Mouse (Mus musculus): Measurements from ENCODE around the gene BC048507. TPM values are rescaled to one million over a fixed set of nuclear protein-coding genes. Genes with fewer than 3 reads are reported as not detected.
A peak's percentile ranks its signal among the peaks of the same experiment; 100 is the strongest.
"Not testable (repeated sequence)": the region's sequence is repeated elsewhere in the genome, so short reads cannot be mapped to it uniquely, and the experiment has no call there.

BC048507 gene
- not detected for total RNA-seq (2021)
- long read RNA-seq, experiment 1: 0 reads
- long read RNA-seq, experiment 2: 0 reads

DNA sequence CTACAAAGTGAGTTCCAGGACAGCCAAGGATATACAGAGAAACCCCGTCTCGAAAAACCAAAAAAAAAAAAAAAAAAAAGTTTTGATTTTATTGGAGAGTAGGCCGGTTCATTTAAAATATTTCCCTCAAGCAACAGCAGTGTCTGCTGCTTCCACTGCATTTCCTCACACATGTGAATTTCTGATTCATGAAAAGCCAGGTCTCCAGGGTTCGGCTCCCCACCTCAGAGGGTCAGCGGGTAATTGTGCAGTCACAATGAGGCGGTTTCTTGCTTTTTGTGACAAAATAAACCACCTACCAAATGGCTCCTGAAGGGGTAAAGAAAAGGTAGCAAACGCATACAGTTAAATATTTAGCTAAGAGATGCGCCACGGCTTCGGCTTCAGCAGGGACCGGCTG is at the start of gene BC048507:
Gene BC048507, plus strand, starts transcription at position 301 of the 400 bp plus-strand sequence.
- intact Hi-C loops (cut with DNase I): no loop called here
- no peak for DNase-seq (ENCODE audit: low spot score in 2 of 2)

DNA sequence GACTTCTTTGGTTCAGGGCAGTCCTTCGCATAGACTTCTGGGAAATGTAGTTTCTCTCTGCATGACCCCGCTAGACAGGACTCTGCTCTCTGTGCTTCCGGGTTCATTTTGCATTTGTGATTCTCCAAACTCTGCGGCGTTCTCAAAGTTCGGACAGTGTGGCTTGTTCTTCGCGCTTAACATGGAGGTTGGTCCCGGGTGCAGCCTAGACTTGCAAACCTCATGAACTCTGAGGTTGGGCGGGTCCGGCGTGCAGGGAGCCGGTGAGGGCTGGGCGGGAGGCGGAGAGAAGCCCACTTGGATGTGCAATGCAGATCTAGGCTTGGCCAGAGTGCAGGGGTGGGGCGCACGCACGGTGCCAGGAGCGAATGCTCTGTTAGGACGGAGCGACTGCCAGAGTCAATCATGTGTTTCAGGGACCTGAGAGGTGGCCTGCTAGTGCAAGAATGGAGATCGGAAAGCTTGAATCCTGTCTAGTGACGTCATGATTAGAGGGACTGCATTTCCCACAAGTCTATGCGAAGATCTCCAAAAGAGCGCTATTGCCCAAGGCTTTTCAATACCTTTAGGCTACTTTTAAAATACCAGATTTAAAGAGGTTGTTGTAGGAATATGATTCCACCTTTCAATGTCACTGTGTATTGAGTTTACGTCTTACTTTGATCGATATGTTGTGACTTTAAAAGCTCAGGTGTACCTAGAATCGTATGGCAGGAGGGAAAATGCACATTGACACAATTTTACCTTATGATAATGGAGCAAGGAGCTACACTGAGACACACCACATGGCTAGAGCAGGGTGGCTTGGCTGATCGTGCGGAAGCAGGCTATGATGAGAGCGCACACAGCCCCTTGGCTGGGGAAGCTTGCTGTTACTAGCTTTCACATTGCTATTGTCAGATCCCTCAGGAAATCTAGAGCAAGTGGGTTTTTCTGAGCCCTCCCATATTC is 49.1 kb upstream of the BC048507 start, which contains the start of gene Zfp273:
Gene Zfp273, plus strand, starts transcription at position 31 of the 951 bp plus-strand sequence.
- intact Hi-C loops (cut with DNase I): no loop called here
- peak; percentile 69 to 85 for DNase-seq (ENCODE audit: low spot score in 2 of 2)

DNA sequence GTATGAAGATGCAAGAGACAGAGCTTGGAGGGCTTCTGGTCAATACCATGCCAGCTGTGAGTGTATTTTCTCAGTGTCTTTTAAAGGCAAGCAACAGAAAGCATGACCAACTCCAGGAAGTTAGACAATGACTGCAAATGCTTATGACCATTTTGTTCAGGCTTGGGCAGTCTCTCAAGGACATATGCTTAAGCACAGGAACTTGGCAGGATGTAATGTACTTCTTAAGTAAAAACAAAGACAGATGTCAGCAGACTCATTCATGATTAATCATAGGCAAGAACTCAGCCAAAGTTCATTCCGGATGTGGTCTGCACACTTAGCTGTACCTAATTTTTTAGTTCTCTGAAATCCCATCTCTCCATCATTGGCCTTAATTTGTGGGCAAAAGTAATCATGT is 44.5 kb upstream of the BC048507 start:
- intact Hi-C loops (cut with DNase I): no loop called here
- no peak for DNase-seq (ENCODE audit: low spot score in 2 of 2)

DNA sequence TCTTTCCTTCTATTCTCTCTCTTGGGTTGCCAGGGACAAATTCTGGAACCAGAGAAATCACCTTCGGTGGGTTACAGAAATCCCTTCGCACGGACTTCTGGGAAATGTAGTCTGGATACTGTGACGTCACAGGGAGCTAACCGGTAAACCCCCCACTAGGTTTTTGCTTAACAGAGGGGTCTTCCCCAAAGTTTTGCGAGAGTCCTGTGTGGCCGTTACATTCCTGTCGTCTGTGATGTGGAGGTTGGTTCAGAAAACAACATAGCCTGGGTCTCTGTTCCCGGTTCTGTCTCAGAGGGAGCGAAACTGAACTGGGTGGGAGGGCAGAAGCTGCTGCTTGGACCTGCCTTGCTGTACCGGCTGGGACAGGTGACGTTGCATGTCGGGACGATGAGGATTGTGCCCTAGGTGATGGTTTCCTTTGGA is 32.2 kb upstream of the BC048507 start, which contains the start of gene Gm10037:
Gene Gm10037, plus strand, starts transcription at position 196 of the 426 bp plus-strand sequence.
- intact Hi-C loops (cut with DNase I): no loop called here
- DNase-seq (ENCODE audit: low spot score in 2 of 2): peak; percentile 64 to 72

DNA sequence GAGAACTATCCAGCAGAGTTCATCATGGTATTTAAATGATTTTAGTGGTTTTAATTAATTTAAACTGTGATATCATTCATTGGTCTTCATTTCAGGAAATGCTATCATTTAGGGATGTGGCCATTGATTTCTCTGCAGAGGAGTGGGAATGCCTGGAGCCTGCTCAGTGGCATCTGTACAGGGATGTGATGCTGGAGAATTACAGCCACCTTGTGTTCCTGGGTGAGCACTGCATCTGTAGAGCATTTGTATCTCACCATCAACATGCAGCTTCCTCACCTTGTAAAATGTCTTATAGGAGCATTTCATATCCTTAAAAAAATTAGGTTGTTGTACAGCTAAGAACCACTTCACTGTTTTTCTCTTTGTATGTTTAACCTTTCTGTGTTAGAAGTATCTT is 30.0 kb upstream of the BC048507 start:
- DNase-seq (ENCODE audit: low spot score in 2 of 2); intact Hi-C loops (cut with DNase I): not testable (repeated sequence)

DNA sequence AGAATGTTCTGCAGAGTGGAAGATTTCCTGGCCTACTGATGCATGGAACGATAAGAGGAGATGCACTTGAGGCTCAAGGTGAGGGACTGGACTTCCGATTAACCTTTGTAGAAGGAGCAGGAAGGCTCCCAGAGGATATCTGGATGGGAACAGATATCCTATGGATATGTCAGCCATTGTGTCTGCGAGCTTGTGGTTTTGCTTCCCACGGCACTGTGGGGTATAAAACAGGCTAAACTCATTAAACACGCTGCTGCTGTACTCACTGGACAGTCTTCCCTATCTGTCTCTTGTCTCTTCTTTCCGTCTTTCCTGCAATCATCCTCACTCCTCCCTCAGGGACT is 19.4 kb upstream of the BC048507 start:
- intact Hi-C loops (cut with DNase I): loop anchor here (5.0 kb wide), 1 partner anchor 206 kb away; the partner anchor contains the start of genes Gm49345 and Zfp729a
- DNase-seq (ENCODE audit: low spot score in 2 of 2): no peak

DNA sequence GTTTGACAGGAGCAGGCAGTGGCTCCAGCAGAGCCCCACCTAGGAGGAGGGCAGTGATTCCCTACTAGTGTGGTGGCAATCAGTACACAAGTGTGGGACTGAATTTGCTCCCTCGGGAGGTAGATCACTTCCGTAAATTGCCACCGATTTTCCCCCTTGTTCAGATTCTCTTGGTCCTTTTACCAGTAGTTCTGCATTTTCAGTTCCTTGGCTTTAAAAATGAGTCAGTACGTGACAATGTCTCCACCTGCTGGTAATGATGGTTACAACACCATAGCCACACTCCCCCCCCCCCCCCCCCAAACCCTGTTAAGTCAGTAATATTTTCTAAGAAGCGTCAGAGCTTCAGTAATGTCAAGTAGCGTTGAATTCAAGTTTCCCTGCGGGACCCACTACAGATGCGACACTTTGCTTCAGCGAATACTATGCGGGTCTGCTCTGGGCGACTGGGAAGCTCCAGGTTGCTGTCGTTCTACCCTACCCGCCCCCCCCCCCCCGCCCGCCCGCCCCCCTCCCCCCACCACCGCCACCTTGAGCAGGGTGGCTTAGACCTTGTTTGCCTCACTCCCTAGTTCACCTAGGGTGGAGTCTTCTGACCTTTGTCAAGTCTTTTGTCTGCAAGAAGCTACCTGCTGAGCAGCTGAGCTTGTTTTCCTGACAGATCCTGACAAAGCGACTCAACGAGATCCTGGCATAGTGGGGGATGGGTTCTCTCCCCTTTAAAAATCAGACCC is 18.8 kb upstream of the BC048507 start:
- intact Hi-C loops (cut with DNase I): loop anchor here (5.0 kb wide), 1 partner anchor 207 kb away; the partner anchor contains the start of genes Gm49345 and Zfp729a

DNA sequence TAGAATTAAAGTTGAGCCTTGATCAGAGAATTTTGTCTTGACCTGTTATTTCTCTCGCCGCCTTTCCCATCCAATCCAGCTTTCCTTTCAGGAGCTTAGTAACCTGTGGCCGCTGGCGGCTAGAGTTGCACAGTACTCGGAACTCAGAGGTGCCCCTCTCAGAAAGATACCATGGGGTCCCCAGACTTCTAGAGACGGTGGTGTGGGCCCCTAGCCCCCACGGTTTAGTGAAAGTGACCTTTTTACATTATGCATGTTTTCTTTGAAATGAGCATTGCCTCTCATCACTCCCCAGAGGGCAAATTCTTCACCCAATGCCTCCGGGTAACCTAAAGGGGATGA is 18.3 kb upstream of the BC048507 start:
- no peak for DNase-seq (ENCODE audit: low spot score in 2 of 2)

More for the DNA sequence above, 18.8 kb upstream of the BC048507 start:
- DNase-seq (ENCODE audit: low spot score in 2 of 2): peak; percentile 68 to 73

DNA sequence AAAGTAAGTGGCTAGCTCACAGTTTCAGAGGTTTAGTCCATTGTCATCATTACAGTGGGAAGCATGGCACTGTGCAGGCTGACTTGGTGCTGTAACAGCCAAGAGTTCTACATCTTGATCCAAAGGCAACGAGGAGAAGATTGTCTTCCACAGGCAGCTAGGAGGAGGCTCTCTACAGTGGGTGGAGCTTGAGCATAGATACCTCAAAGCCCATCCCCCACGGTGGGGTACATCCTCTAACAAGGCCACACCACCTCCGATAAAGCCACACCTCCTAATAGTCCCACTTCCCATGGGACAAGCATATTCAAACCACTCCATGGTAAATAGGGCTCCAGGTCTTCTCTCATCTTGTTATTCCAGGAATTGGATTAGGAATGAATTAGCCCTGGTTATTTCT is 12.8 kb upstream of the BC048507 start:
- intact Hi-C loops (cut with DNase I): no loop called here

More for the DNA sequence above, 18.3 kb upstream of the BC048507 start:
- intact Hi-C loops (cut with DNase I): loop anchor here (5.0 kb wide), 2 partner anchors 163 to 208 kb away; partner anchors contain the start of genes Gm49345 and Zfp729a

DNA sequence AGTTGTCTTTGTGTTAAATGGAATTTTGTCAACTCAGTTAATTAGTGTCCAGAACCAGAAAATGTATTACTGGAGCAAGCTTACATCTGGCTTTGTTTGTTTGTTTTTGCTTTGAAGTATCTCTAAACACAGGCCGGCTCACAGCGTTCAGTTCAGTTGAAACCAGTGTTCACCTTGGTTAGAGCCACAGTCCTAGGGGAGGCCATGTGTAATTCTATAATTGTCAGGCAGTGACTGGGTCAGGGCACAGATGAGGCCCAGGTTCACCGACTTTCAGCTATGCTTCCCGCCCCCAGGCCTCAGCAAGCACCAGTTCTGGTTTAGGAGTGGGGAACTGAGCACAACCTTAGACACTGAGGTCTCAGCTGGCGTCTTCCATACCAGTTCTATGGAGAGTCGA is 10.0 kb upstream of the BC048507 start:
- intact Hi-C loops (cut with DNase I): no loop called here
- DNase-seq (ENCODE audit: low spot score in 2 of 2): no peak

More for the DNA sequence above, 12.8 kb upstream of the BC048507 start:
- no peak for DNase-seq (ENCODE audit: low spot score in 2 of 2)

DNA sequence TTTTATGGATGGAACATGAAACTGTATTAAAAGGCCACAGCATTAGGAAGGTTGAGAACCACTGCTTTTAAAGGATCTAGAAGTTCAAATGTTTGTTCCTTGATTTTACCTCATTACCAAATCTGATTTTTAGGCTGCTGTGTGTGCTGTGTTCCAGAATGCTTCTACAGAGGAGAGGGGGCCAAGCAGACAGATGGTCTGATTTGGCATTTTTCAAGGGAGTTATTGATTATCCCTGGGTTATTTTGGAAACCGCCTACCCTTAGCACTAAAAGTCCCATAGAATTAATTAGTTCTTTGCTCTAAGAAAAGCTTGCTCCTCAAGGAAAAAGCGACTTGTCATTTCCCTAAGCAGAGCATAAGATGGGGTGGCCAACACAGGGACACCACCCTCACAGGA is 9.1 kb upstream of the BC048507 start:
- DNase-seq (ENCODE audit: low spot score in 2 of 2): no peak

DNA sequence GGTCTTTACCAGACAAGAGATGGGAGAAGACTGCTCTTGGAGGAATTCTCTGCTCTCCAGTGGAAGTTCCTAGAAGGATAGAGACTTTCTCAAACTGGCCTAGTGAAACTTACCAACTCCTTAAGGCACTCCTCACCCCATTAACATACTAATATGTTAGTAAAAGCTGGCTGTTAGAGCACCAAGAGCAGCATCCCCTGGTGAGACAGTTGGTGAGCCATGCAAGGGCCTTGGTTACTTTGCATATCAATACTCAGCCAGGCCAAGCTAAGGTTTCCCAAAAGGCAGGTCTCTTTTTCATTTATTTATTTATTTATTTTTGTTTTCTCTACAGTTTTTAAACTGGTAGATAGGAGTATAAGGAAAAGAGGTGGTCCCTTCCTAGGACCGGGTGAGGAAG is 5.8 kb upstream of the BC048507 start:
- intact Hi-C loops (cut with DNase I): no loop called here
- DNase-seq (ENCODE audit: low spot score in 2 of 2): no peak

More for the DNA sequence above, 9.1 kb upstream of the BC048507 start:
- intact Hi-C loops (cut with DNase I): no loop called here

DNA sequence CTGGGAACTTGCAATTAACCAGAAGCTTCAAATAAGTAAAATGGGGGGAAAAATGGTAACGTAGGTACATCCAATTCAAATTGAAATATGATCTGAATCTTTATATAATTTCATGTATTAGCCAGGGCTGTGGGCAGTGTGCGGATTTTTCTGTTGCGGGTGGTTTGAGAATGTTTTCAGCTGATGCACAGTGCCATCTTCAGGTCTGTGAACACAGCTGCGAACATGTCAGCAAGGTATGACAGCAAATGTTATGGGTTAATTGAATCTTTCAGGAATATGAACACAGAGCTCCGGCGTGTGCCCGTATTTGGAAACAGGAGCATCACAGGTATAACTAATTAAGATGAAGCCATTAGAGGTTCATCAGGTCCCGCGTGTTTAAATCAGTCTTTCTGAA is 618 bp upstream of the BC048507 start:
- intact Hi-C loops (cut with DNase I): no loop called here
- no peak for DNase-seq (ENCODE audit: low spot score in 2 of 2)

DNA sequence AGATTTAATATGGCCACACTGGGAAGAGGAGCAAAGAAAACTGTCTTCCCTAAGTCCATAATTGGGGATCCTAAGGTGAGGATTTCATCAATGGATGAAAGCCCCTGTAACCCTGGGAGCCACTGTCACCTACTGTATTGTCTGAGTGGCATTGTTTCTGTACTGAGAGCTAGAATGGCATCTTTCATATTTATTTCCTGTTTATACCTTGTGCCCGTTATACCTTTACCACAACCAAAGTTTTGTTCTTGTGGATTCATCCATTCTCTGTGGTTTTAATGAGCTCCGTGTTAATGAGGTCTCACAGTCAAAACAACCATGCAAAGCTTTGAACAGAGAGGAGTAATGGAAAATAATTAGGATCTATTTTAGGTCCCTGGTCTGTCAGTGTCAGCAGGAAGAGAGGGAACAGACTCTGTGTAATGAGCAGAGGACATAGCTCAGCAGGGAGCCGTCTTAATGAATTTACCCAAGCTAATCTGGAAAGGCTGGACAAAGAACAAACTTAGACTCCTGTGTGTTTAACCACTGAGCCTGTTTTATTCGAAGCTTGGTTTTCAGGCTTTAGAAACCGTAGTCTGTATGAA is 1.7 kb downstream of the BC048507 start:
- intact Hi-C loops (cut with DNase I): no loop called here
- DNase-seq (ENCODE audit: low spot score in 2 of 2): no peak

DNA sequence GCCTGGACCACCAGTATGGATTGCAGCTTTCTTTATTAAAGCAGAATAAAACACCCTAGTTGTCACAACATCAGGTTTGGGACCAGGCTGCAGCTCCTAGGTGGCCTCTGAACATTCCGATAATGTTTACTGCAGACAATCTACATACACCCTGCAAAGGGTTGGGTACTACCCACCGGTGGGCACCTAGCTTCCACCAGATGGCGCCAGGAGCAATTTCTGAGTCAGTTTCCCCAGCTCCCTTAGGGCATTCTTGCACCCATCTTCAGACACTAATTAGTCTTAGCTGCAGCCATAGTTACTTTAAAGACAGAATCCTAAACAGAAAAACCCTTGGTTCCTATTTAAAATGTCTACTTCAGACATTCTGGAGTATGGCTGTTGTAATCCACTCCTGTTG is 4.8 kb downstream of the BC048507 start:
- intact Hi-C loops (cut with DNase I): no loop called here
- no peak for DNase-seq (ENCODE audit: low spot score in 2 of 2)

DNA sequence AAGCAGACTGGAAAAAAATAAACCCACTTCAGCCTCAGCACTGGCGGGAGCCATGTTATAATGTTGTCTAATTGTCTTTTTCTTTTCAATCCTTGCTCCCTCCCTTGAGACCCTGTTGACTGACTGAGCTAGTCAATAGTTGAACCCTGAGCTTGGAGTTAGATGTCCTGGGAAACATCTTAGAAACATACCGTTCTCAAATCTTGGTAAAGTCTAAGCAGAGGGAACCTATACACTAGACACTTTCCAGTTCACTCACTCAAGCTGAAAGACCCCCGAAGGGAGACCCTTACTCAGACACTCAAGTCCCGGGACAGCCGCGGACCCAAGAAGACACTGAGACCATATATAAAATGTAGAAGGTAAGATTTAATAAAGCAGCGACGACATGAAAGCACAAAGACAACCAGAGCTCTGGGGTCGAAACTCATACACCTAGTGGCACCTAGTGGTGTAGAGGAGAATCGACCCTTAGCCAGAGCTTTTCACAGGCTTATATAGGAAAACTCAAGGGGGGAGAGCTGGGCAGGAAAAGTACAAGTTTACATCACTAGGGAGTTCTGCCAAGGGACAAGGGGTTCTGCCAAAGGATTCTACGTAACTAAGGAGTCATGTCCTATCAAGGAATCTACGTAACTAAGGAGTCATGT is 13.0 kb downstream of the BC048507 start:
- intact Hi-C loops (cut with DNase I); DNase-seq (ENCODE audit: low spot score in 2 of 2): not testable (repeated sequence)

DNA sequence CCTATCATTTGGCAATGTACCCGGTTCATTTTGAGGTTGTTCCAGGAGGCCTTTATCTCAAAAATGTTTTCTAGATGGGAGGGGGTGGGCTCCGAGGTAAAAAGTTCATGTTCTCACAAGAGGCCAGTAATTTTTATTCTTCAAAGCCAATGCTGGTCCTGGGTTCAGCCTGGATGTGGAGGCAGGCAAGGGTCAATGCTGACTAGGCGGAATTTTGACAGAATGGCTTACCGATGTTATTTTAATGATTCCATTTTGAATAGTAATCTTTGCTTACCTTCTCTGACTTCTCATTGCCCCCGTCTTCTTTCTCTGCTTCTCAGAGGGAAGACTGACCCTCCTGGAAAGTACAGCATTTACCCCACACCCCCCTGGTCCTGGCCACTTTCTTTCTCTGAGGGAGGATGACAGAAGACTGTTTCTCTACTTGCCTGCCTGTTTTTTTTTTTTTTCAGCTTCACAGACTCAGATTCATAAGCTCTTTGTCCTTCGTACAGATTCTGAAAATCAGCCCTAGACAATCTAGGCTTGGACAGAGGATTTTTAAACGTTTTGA is 13.7 kb downstream of the BC048507 start:
- intact Hi-C loops (cut with DNase I): no loop called here
- no peak for DNase-seq (ENCODE audit: low spot score in 2 of 2)

DNA sequence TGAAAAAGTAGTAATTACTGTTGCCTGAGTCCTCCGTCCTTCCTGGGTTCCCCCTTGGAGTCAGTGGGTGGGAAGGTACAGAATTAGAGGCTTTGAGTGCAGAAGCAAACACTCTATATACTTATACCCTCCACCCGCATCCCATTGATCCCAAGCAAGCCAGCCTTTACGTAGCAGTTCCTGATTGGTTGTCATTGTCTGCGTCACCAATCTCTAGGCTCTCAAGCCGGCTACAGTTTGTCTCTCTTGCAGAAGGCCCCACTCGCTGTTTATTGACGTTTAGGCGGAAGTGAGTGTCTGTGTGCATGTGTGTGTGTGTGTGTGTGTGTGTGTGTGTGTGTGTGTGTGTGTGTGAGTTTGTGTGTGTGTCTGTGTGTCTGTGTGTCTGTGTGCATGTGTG is 20.8 kb downstream of the BC048507 start:
- no peak for DNase-seq (ENCODE audit: low spot score in 2 of 2)
- intact Hi-C loops (cut with DNase I): no loop called here

DNA sequence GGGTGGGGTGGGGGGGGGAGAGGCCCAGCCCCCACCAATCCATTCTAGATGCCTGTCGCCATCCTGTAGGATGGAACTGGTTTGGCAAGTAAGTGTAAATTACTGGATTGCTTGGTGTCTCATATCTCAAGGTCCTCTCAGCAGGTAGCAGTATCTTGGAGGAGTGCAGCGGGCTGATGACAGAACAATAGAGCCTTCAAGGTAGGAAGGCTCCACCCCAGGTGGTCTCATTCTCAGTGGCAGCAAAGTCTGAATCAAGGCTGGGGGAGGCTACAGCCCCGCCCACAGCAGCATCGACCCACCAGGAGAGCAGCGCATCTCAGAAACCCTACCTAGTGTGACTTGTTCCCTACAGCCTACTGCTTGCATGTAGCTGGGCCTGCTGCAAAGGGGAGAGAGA is 46.6 kb downstream of the BC048507 start:
- DNase-seq (ENCODE audit: low spot score in 2 of 2): no peak
- intact Hi-C loops (cut with DNase I): no loop called here

Data from left cerebral cortex, postnatal 14 days (tissue).